Mouse (Mus musculus) neural tube, embryonic 14.5 days (tissue): ENCODE data around the gene Dennd2c. TPM values are rescaled to one million over a fixed set of nuclear protein-coding genes. Genes with fewer than 3 reads are reported as not detected.
"Not testable (repeated sequence)": the region's sequence is repeated elsewhere in the genome, so short reads cannot be mapped to it uniquely, and the experiment has no call there.

ENCODE experiments used
- ATAC-seq: fragments of 200-750 bp; cut with Nextera tagmentation; 2 replicates; pipeline ENCODE4 v1.8.0; 2017; ENCODE audit warnings: low read depth, mild to moderate bottlenecking, moderate TSS enrichment, moderate library complexity
- H3K27ac ChIP-seq: fragments of 300-500 bp; sonication (generic); 2 replicates; pipeline ENCODE4 v1.5.1; 2014; ENCODE audit warnings: low read depth, mild to moderate bottlenecking, control low read depth, low read length, moderate library complexity, mixed read lengths
- H3K27me3 ChIP-seq: fragments of 300-500 bp; sonication (generic); 2 replicates; pipeline ENCODE4 v1.6.1; 2014; ENCODE audit warnings: low read length; ENCODE audit not compliant: control insufficient read depth, insufficient read depth
- H3K36me3 ChIP-seq: fragments of 300-500 bp; sonication (generic); 2 replicates; pipeline ENCODE4 v1.6.1; 2014; ENCODE audit warnings: low read length, mixed read lengths; ENCODE audit not compliant: control insufficient read depth, insufficient read depth
- H3K4me1 ChIP-seq: fragments of 300-500 bp; sonication (generic); 2 replicates; pipeline ENCODE4 v1.6.1; 2014; ENCODE audit warnings: low read length; ENCODE audit not compliant: control insufficient read depth, insufficient read depth
- H3K4me2 ChIP-seq: fragments of 300-500 bp; sonication (generic); 2 replicates; pipeline ENCODE4 v1.6.1; 2014; ENCODE audit warnings: mild to moderate bottlenecking, low read depth, low read length, control low read depth
- H3K4me3 ChIP-seq: fragments of 300-500 bp; sonication (generic); 2 replicates; pipeline ENCODE4 v1.5.1; 2014; ENCODE audit warnings: low read depth, low read length, control low read depth, mixed read lengths
- H3K9ac ChIP-seq: fragments of 300-500 bp; sonication (generic); replicated peaks from 2 replicates; pipeline ENCODE4 v1.6.1; 2014; ENCODE audit warnings: low read depth, mild to moderate bottlenecking, control low read depth, low read length, mixed read lengths
- H3K9me3 ChIP-seq: fragments of 300-500 bp; sonication (generic); 2 replicates; pipeline ENCODE4 v1.6.1; 2016; ENCODE audit warnings: low read length; ENCODE audit not compliant: control insufficient read depth
- whole genome bisulfite sequencing: fragments of 180-500 bp; shearing (Covaris S2); extraction: QIAGEN DNeasy Blood & Tissue Kit; methylation state at CpG from one replicate; pipeline ENCODE4 v1.1.7; 2014; 5-methylcytosine and 5-hydroxymethylcytosine counted together
- polyA plus RNA-seq: library from polyadenylated mRNA; unstranded; fragments of >200 nt; fragmentation: Nextera tagmentation; extraction: Ambion mirVana; gene quantifications from 2 replicates; pipeline ENCODE4 v1.2.1, GENCODE M21; 2014

Dennd2c gene
- polyA plus RNA-seq, 1 experiment from 2014 or later: 1.7 TPM

DNA sequence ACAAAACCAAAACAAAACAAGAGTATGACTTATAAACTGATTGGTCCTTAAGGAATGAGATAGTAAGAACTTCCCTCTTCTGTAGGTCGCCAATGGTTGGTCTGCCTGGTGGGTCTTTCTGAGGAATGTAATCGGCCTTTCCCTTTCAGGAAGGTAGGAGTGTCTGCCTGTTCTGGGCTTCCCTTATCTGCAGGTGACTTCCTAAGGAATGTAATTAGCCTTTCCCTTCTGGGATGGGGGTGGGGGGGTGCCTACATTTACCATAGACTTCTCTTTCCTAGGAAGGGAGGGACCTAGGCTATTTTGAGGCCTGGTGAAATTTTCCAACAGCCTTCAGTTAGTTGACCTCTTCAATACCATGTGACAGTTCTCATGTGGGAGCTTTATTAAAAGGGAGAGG lies 108.7 kb downstream of the Dennd2c start:
- Histone ChIP-seq H3K36me3 (no peaks in the 10 kb centered on the region), H3K4me3 (no peak overlapping the region), H3K9ac (no peak overlapping the region), H3K27me3 (no peaks in the 10 kb centered on the region), H3K9me3 (no peaks in the 10 kb centered on the region), H3K4me1 (no peaks in the 10 kb centered on the region), H3K4me2 (no peak overlapping the region), H3K27ac (no peak overlapping the region)
- WGBS: 95% methylated on average over 2 of the region's 2 CpGs
- no peak for ATAC-seq

- H3K4me2 ChIP-seq: no peak overlapping the region
- no peak overlapping the region for H3K27ac ChIP-seq
- no peaks in the 10 kb centered on the region for H3K4me1 ChIP-seq
- H3K36me3 ChIP-seq: no peaks in the 10 kb centered on the region
- ATAC-seq: no peak
- no peaks in the 10 kb centered on the region for H3K27me3 ChIP-seq
- H3K9me3 ChIP-seq: no peaks in the 10 kb centered on the region
- H3K9ac ChIP-seq: no peak overlapping the region
- 94% methylated on average over 1 of the region's 1 CpGs for WGBS
- no peak overlapping the region for H3K4me3 ChIP-seq
These were observed 109.7 kb downstream of the Dennd2c start for GRCm38 (mm10) chr3:103212142-103212541.

- no peak overlapping the region for H3K4me2 ChIP-seq
- no peaks in the 10 kb centered on the region for H3K9me3 ChIP-seq
- no peak for ATAC-seq
- H3K27me3 ChIP-seq: no peaks in the 10 kb centered on the region
- H3K27ac ChIP-seq: no peak overlapping the region
- 78% methylated on average over 5 of the region's 5 CpGs for WGBS
- H3K9ac ChIP-seq: no peak overlapping the region
- no peaks in the 10 kb centered on the region for H3K4me1 ChIP-seq
- no peaks in the 10 kb centered on the region for H3K36me3 ChIP-seq
- no peak overlapping the region for H3K4me3 ChIP-seq
These were observed 111.1 kb downstream of the Dennd2c start for GRCm38 (mm10) chr3:103213537-103213936.

- Histone ChIP-seq H3K9me3 (no peaks in the 10 kb centered on the region), H3K4me3 (no peak overlapping the region), H3K27ac (no peak overlapping the region), H3K4me1 (no peaks in the 10 kb centered on the region), H3K36me3 (no peaks in the 10 kb centered on the region), H3K4me2 (no peak overlapping the region), H3K27me3 (no peaks in the 10 kb centered on the region), H3K9ac (no peak overlapping the region)
- WGBS: 89% methylated on average over 8 of the region's 8 CpGs
- ATAC-seq: no peak
These were observed 112.3 kb downstream of the Dennd2c start for GRCm38 (mm10) chr3:103214593-103215285.

DNA sequence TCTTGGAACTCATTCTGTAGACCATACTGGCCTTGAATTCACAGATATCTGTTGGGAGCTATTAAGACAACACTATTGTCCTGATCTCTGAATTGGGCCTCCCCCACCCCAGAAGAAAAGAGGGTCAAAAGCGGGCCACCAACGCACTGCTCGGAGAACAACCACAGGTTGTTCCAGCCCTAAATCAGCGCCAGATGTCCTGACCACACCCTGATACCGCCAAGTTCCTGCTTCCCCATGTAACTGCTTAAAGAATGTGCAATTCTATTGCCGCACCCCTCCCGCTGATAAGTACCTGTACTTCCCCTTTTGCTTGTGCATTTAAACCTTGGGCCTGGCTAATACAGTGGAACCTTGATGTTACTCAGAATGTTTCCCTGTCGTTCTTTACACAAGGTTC lies 113.0 kb downstream of the Dennd2c start:
- H3K9me3 ChIP-seq, H3K4me1 ChIP-seq, ATAC-seq, H3K27ac ChIP-seq, H3K4me3 ChIP-seq, H3K27me3 ChIP-seq, H3K4me2 ChIP-seq, H3K36me3 ChIP-seq, H3K9ac ChIP-seq: not testable (repeated sequence)
- 98% methylated on average over 8 of the region's 8 CpGs for WGBS

Other genes starting within 250 kb of the Dennd2c start
- gene Sycp1, start 166.5 kb upstream of the Dennd2c start, polyA plus RNA-seq: not detected in 2 replicates
- gene Nr1h5, start 138.5 kb upstream of the Dennd2c start, polyA plus RNA-seq: 0.13 TPM in 1 of 2 replicates, not detected in the other
- 68.8 and 72.7 TPM in 2 replicates for gene Sike1, start 106.9 kb upstream of the Dennd2c start, polyA plus RNA-seq
- gene Csde1, start 82.2 kb upstream of the Dennd2c start, polyA plus RNA-seq: 454 and 498 TPM in 2 replicates
- gene Nras, start 44.3 kb upstream of the Dennd2c start, polyA plus RNA-seq: 79.8 and 89.8 TPM in 2 replicates
- 0.20 TPM in 1 of 2 replicates, not detected in the other for gene Ampd1, start 28.6 kb upstream of the Dennd2c start, polyA plus RNA-seq
- 193 and 207 TPM in 2 replicates for gene Bcas2, start 69.1 kb downstream of the Dennd2c start, polyA plus RNA-seq
- gene Trim33, start 176.7 kb downstream of the Dennd2c start, polyA plus RNA-seq: 36.7 and 38.1 TPM in 2 replicates